Mouse (Mus musculus) hindbrain, embryonic 10.5 days (tissue): ENCODE measurements at regions not wholly inside any gene's neighbourhood (a gene's known extent, or its start where the extent isn't known, plus 50 kb on each side); places are given as distances from the start of the nearest gene placed in this dataset.
"Not testable (repeated sequence)": the region's sequence is repeated elsewhere in the genome, so short reads cannot be mapped to it uniquely, and the experiment has no call there.

ENCODE experiments used
- DNase-seq: peaks from one replicate; pipeline ENCODE4 v3.0.0-alpha.2; 2017; ENCODE audit warnings: low spot score
- H3K27ac ChIP-seq: fragments of 300-500 bp; sonication (generic); 2 replicates; pipeline ENCODE4 v1.5.1; 2016; ENCODE audit warnings: mild to moderate bottlenecking, moderate library complexity
- H3K27me3 ChIP-seq: fragments of 300-500 bp; sonication (generic); 2 replicates; pipeline ENCODE4 v1.6.1; 2016; ENCODE audit warnings: mild to moderate bottlenecking; ENCODE audit not compliant: poor library complexity, insufficient read depth, severe bottlenecking
- H3K36me3 ChIP-seq: fragments of 300-500 bp; sonication (generic); 2 replicates; pipeline ENCODE4 v1.6.1; 2016; ENCODE audit warnings: mild to moderate bottlenecking, moderate library complexity
- H3K4me1 ChIP-seq: fragments of 300-500 bp; sonication (generic); replicated peaks from 2 replicates; pipeline ENCODE4 v1.6.1; 2016; ENCODE audit warnings: mild to moderate bottlenecking
- H3K4me3 ChIP-seq: fragments of 300-500 bp; sonication (generic); 2 replicates; pipeline ENCODE4 v1.5.1; 2016; ENCODE audit warnings: mild to moderate bottlenecking, moderate library complexity
- H3K9me3 ChIP-seq: fragments of 300-500 bp; sonication (generic); 2 replicates; pipeline ENCODE4 v1.6.1; 2016; ENCODE audit warnings: mild to moderate bottlenecking, moderate library complexity
- WGBS: fragments of 180-500 bp; shearing (Covaris S2); methylation state at CpG from one replicate; pipeline ENCODE4 v1.1.7; 2016; 5-methylcytosine and 5-hydroxymethylcytosine counted together

GRCm38 (mm10) chr4:22144834-22145233, 212.5 kb upstream of the Fbxl4 start:
- not testable (repeated sequence) for H3K36me3 ChIP-seq, DNase-seq, H3K9me3 ChIP-seq, H3K4me1 ChIP-seq, H3K27ac ChIP-seq, H3K27me3 ChIP-seq, H3K4me3 ChIP-seq
- 71% methylated on average over 1 of the region's 1 CpGs for WGBS

DNA sequence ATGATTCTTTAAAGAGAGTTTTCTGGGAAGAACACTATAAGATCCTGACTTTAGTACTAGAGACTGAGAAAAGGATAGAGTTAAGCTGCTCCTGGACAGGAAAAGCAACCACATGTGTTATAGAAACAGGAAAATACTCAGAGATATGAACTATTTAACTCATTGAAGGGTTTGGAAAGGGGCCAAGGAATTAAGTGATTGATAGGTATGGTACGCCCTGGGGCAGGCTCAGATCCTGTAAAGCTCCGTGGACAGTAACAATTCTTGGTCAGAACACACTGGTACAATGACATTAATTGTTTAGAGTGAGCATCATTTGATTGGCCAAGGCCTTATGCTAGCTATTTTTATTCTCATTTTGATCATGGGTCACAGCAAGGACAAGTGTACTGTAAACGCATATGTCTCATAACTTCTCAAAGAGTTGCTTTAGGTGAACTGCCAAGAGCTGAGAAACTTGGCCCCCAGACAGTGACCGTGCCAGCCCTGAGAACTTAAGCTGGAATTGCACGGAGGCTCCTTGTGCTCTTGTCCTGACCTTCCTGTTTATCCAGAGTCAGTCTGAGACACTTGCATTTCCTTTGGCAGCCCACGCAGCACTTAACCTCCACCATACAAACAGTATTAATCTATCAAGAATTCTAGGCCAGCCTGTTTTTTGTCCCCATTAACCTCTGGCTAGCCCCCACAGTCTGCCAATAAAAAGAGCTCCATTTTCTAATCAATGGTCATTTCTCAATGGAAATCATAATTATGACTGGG, 210.5 kb upstream of the Fbxl4 start:
- no peak overlapping the region for H3K4me3 ChIP-seq
- no peaks in the 10 kb centered on the region for H3K9me3 ChIP-seq
- H3K4me1 ChIP-seq: peaks cover 6% of the 10 kb centered on the region
- no peak for DNase-seq
- WGBS: 76% methylated on average over 6 of the region's 6 CpGs
- H3K27me3 ChIP-seq: peaks cover 6% of the 10 kb centered on the region; the same call in 1 of the 2 replicates
- H3K27ac ChIP-seq: no peak overlapping the region
- H3K36me3 ChIP-seq: no peaks in the 10 kb centered on the region

DNA sequence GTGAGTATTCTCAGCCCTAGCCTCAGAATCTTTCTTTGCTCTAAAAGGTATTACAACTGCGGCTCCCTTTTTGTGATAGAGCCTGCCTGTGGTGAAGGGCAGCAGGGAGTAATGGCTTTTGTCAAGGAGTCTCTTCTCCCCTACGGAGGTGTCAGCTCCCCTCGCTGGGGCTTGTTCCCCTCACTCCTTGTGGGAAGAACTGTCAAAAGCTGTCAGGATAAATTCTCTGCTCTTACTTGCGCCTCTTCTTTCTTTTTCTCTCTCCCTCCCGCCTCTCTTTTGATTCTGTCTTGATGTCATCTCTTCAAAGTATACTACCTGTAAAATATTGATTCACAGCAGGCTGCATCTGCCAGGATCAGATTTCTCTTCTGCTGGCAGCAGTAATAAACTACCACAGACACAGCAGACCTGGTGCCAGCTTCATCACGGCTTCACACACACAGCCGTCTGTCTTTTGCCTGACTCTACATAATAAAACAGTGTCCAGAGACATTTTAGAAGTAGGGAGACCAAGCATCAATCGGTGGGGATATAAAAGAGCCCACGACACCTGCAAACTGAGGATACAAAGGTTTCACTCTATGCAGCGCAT, 205.3 kb upstream of the Fbxl4 start:
- Histone ChIP-seq H3K4me3 (no peak overlapping the region), H3K27ac (no peak overlapping the region), H3K9me3 (no peaks in the 10 kb centered on the region), H3K36me3 (no peaks in the 10 kb centered on the region), H3K27me3 (peaks cover 21% of the 10 kb centered on the region), H3K4me1 (peaks cover 17% of the 10 kb centered on the region)
- no peak for DNase-seq
- 26% methylated on average over 10 of the region's 10 CpGs for WGBS

DNA sequence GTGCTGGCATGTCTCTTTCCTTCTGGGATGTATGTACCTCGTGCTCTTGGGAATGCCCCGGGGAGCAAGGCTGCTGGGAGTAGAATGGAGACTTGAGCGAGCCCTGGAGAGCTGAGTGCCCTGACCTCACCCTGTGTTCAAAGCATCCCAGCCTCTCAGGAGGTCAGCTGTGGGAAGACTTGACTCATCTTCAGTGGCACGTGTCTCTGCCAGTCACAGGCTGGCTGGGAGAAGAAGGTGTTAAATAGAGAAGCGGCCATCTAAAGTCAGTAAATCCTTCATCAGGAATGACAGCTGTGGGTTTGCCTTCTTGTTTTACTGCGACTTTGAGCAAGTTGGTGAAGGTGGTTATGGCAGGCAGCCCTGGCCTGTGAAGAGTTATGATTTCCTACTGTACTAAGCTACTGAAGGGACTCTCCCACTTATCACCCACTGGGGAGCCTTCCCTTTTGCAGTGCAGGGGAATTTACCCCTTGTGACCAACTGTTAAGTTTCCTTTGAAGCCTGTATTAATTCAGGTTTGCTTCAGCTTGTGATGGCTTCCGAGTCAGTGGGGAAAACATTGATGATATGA, 204.3 kb upstream of the Fbxl4 start:
- Histone ChIP-seq H3K4me3 (no peak overlapping the region), H3K27ac (no peak overlapping the region), H3K4me1 (peaks cover 17% of the 10 kb centered on the region), H3K36me3 (no peaks in the 10 kb centered on the region), H3K9me3 (no peaks in the 10 kb centered on the region), H3K27me3 (peaks cover 21% of the 10 kb centered on the region)
- WGBS: 31% methylated on average over 7 of the region's 7 CpGs
- DNase-seq: no peak

DNA sequence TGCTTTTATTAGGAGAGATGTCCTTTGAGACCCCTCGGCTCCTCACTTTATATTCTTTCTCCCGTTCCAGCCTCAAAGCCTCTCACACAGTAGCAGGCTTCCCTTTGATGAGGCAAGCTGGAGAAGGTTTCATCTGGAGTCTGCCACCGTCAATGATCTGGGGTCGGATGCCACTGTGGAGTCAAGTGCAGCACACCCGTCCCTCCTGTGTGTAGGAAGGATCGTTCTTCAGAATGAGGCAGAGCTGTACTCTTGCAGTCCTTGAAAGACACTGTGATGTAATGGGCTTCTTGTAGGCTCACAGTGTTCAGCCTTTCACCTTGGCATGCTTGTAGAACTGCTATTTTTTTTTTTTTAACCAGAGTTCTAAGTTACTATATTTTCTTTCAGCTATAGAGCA, 203.7 kb upstream of the Fbxl4 start:
- peaks cover 21% of the 10 kb centered on the region for H3K27me3 ChIP-seq
- no peaks in the 10 kb centered on the region for H3K36me3 ChIP-seq
- no peak overlapping the region for H3K4me3 ChIP-seq
- peaks cover 17% of the 10 kb centered on the region for H3K4me1 ChIP-seq
- no peak overlapping the region for H3K27ac ChIP-seq
- H3K9me3 ChIP-seq: no peaks in the 10 kb centered on the region
- no peak for DNase-seq
- WGBS: 59% methylated on average over 6 of the region's 6 CpGs

- DNase-seq: peak; percentile 49
- peaks cover 14% of the 10 kb centered on the region for H3K4me1 ChIP-seq
- H3K9me3 ChIP-seq: no peaks in the 10 kb centered on the region
- no peaks in the 10 kb centered on the region for H3K27me3 ChIP-seq
- 49% methylated on average over 1 of the region's 1 CpGs for WGBS
- H3K4me3 ChIP-seq: no peak overlapping the region
- no peaks in the 10 kb centered on the region for H3K36me3 ChIP-seq
- H3K27ac ChIP-seq: no peak overlapping the region
These were observed 170.9 kb upstream of the Fbxl4 start for GRCm38 (mm10) chr4:22186422-22186821.

GRCm38 (mm10) chr4:22188141-22189006, 169.0 kb upstream of the Fbxl4 start:
- 85% methylated on average over 13 of the region's 13 CpGs for WGBS
- Histone ChIP-seq H3K27ac (no peak overlapping the region), H3K9me3 (no peaks in the 10 kb centered on the region), H3K4me1 (peaks cover 14% of the 10 kb centered on the region), H3K4me3 (no peak overlapping the region), H3K27me3 (no peaks in the 10 kb centered on the region), H3K36me3 (no peaks in the 10 kb centered on the region)
- no peak for DNase-seq

GRCm38 (mm10) chr4:22196501-22196900, 160.8 kb upstream of the Fbxl4 start:
- DNase-seq: no peak

DNA sequence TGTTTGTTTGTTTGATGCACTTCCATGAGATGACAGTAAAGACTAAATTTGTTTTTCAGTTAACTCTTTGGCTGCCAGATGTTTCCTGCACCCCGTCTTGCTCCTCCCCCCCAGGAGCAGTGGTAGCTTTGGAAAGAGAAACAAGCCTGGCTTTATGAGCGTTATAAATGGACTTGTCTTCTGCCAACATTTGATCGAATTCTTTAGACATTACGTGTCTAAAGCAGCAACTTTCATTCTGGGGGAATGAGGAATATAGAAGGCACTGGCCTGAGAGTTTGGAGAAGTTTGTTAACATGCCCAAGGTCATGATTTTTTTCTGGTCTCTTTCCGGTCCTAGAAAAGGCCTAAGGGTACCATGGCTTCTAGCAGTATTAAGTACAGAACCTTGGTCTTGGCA, 148.8 kb upstream of the Fbxl4 start:
- no peak for DNase-seq
- Histone ChIP-seq H3K4me1 (no peaks in the 10 kb centered on the region), H3K36me3 (no peaks in the 10 kb centered on the region), H3K27me3 (no peaks in the 10 kb centered on the region), H3K9me3 (no peaks in the 10 kb centered on the region), H3K27ac (no peak overlapping the region), H3K4me3 (no peak overlapping the region)
- WGBS: 92% methylated on average over 5 of the region's 5 CpGs

More at GRCm38 (mm10) chr4:22196501-22196900, 160.8 kb upstream of the Fbxl4 start:
- peaks cover 5% of the 10 kb centered on the region; the same call in 1 of the 2 replicates for H3K9me3 ChIP-seq
- WGBS: 89% methylated on average over 3 of the region's 3 CpGs
- H3K4me1 ChIP-seq: no peaks in the 10 kb centered on the region
- H3K36me3 ChIP-seq: no peaks in the 10 kb centered on the region
- no peak overlapping the region for H3K27ac ChIP-seq
- H3K4me3 ChIP-seq: no peak overlapping the region
- H3K27me3 ChIP-seq: no peaks in the 10 kb centered on the region

DNA sequence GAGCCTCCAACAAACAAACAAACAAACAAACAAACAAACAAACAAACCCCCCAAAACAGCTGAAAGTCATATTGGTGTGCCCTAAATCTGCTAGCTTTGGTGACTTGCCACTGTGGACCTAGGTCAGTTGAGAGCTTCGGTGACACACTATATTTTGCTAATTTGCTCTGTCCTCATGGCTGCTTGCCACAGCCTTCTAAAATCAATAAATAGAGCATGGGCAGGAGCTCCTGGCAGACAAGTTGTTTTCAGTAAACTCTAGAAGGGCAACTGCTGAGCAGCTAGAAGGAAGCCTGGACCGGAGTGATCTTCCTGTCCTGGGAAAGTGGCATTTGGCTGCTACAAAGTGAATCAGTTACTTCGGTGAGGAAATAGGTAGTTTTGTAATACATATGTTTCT, 119.7 kb upstream of the Fbxl4 start:
- DNase-seq: no peak
- no peaks in the 10 kb centered on the region for H3K9me3 ChIP-seq
- no peak overlapping the region for H3K27ac ChIP-seq
- H3K27me3 ChIP-seq: no peaks in the 10 kb centered on the region
- H3K4me3 ChIP-seq: no peak overlapping the region
- H3K4me1 ChIP-seq: 0 out of 2 replicates have a peak, but pooled peaks cover 4% of the 10 kb centered on the region
- 91% methylated on average over 3 of the region's 3 CpGs for WGBS
- no peaks in the 10 kb centered on the region for H3K36me3 ChIP-seq

- H3K27ac ChIP-seq, DNase-seq, H3K4me3 ChIP-seq, H3K36me3 ChIP-seq, H3K4me1 ChIP-seq, H3K27me3 ChIP-seq, H3K9me3 ChIP-seq: not testable (repeated sequence)
- WGBS: 7% methylated on average over 1 of the region's 1 CpGs
These were observed 107.1 kb upstream of the Fbxl4 start for GRCm38 (mm10) chr4:22250276-22250675.

- H3K27me3 ChIP-seq: no peaks in the 10 kb centered on the region
- DNase-seq: no peak
- WGBS: 67% methylated on average over 6 of the region's 6 CpGs
- no peaks in the 10 kb centered on the region for H3K36me3 ChIP-seq
- no peak overlapping the region for H3K4me3 ChIP-seq
- no peaks in the 10 kb centered on the region for H3K9me3 ChIP-seq
- no peaks in the 10 kb centered on the region for H3K4me1 ChIP-seq
- H3K27ac ChIP-seq: no peak overlapping the region
These were observed 93.4 kb upstream of the Fbxl4 start for GRCm38 (mm10) chr4:22263903-22264302.
